Mouse (Mus musculus): ENCODE data around the gene Ebf1. TPM values are rescaled to one million over a fixed set of nuclear protein-coding genes. Genes with fewer than 3 reads are reported as not detected.

The Ebf1 gene
- total RNA-seq, 2 experiments from 2014 or later = 2.4 to 5.1 TPM

GRCm38 (mm10) chr11:45027076-45027475 is 410.0 kb downstream of the Ebf1 start:
- intact Hi-C loops (cut with DNase I) = no loop called here
- DNase-seq (ENCODE audit: low spot score in 2 of 2) = no peak

DNA sequence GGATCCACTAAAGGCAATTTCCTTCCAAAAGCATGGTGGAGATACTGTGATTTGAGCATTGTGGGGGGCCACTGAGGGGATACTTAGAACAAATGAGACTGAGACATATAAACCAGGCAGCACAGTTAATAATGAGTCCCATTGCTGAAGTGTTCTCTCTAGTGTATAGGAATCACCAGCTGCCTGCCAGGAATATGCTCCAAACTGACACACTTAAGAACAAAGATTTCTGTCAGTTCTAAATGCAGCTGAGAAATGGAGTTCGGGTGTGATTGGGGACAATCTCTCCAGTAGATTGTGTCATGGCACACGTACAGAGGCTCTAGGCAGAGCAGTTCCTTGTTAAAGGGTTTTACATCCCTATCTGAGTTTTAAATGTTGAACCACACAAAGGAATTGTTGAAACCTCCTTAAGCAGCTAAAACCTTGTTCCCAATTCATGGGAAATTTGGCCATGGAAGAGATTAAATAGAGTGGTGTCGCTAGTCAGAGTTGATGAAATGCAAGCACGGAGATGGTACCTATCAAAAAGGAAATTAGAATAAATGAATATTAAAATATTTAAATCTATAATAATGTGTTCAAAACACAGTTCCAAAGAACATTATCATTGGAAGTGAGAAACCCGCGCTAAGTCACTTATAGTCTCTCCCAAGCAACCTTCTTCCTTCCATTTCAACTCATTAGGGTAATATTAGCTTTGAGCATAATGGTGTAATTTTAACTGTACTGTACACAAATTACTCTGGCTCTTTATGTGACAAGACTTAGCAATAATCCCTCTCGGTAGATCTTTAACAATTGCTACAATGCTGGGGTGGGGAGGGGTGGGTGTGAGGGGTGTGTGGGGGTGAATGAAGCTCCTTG is 438.9 kb downstream of the Ebf1 start:
- intact Hi-C loops (cut with DNase I) = no loop called here
- peak in 1 of 2 experiments; percentile 11 for DNase-seq (ENCODE audit: low spot score in 2 of 2)

Other genes starting within 250 kb of the Ebf1 start
- not detected for gene Il12b, start 217.3 kb upstream of the Ebf1 start, total RNA-seq (2021)
- 10 to 100 TPM; 48.6 to 52.0 TPM for gene Ublcp1, start 146.8 kb upstream of the Ebf1 start, total RNA-seq (2021)
- gene Rnf145, start 98.4 kb upstream of the Ebf1 start, total RNA-seq (2021) = 100 to 1,000 TPM in 1 of 2 experiments, 10 to 100 TPM in 1; 93.7 to 110 TPM

Measured in left cerebral cortex, postnatal 25 days (tissue).